Comparison of ENCODE assay signal across 13 mouse cellular contexts in the genomic region with DNA sequence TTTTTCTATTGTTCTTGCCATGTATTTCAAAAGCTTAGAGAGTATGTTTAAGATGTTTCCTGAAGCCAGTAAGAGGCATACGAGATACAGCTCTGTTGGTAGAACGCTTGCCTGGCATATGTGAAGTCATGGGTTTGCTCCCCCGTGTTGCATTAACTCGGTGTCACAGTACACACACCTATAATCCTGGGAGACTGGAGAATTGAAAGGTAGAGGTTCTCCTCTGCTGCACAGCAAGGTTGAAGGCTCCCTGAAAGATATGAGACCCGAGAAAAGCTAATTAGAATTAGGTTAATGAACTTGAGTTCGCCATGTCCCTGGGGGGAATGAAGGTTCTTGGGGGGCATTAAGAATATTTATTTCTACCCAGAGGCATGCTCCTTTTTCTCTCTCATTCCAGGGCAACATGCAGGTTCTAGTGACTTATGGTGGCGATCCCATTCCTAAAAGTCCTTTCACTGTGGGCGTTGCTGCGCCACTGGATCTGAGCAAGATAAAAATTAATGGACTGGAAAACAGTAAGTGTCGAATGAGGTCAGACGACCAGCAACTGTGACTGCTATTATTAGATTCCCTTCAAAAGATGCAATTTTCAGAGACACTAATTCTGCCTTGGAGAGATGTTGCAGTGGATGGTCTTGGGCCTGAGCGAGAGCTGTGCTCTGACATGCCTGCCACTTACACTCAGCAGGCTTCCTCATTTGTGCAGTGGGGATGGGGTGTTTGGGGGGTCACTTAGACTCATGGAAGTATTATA. TPM values are rescaled to one million over a fixed set of nuclear protein-coding genes. Genes with fewer than 3 reads are reported as not detected.
DNase-seq lines count a peak whose midpoint lies in the region; ATAC-seq and TF ChIP-seq lines count a peak whose summit lies in the region.
"Had no signal": no experiment of that assay in that cellular context is flagged by ENCODE, and none has a peak within 500 bp of the region (broad histone marks: within the 10 kb centered on the region; RNA-seq: fewer than 3 reads in every experiment).

No protein-coding gene starts in this region.

- no peak overlapping the region for H3K4me3 ChIP-seq in embryonic facial prominence, embryonic 13.5 days
- no peak overlapping the region for H3K4me3 ChIP-seq in embryonic facial prominence, embryonic 10.5 days
- H3K4me3 ChIP-seq in olfactory bulb, adult 2 months (ENCODE audit: insufficient read depth, low read depth, low read length), result no peak overlapping the region

- no peak overlapping the region for H3K9ac ChIP-seq in embryonic facial prominence, embryonic 13.5 days

- 77% methylated on average over 12 of the region's 12 CpGs for WGBS in embryonic facial prominence, embryonic 13.5 days
- 88% methylated on average over 12 of the region's 12 CpGs for WGBS in embryonic facial prominence, embryonic 10.5 days
- 62% methylated on average over 12 of the region's 12 CpGs for WGBS in olfactory bulb, adult 2 months

- H3K9me3 ChIP-seq in embryonic facial prominence, embryonic 13.5 days, result no peaks in the 10 kb centered on the region
- H3K9me3 ChIP-seq in embryonic facial prominence, embryonic 10.5 days, result no peaks in the 10 kb centered on the region

- no peaks in the 10 kb centered on the region for H3K27me3 ChIP-seq in embryonic facial prominence, embryonic 13.5 days
- H3K27me3 ChIP-seq in embryonic facial prominence, embryonic 10.5 days (replicated peaks; ENCODE audit: low read depth, poor library complexity, severe bottlenecking), result no peaks in the 10 kb centered on the region

- H3K27ac ChIP-seq in embryonic facial prominence, embryonic 13.5 days, result peak overlapping the region; percentile 30; the same call in 1 of the 2 replicates
- no peak overlapping the region for H3K27ac ChIP-seq in embryonic facial prominence, embryonic 10.5 days (replicated peaks)
- peak overlapping the region; percentile 31; the same call in 1 of the 2 replicates for H3K27ac ChIP-seq in olfactory bulb, adult 2 months (ENCODE audit: insufficient read depth, low read depth, low read length)

- intact Hi-C loops in gastrocnemius, postnatal 36 days (cut with DNase I), result no loop called here

- TF ChIP-seq CTCF in olfactory bulb, adult 2 months (IDR thresholded peaks at IDR 0.05; ENCODE audit: insufficient read depth, low read depth, low read length), result no peak

- H3K4me1 ChIP-seq in embryonic facial prominence, embryonic 13.5 days, result peaks cover 33% of the 10 kb centered on the region
- H3K4me1 ChIP-seq in embryonic facial prominence, embryonic 10.5 days, result 0 out of 2 replicates have a peak, but pooled peaks cover 11% of the 10 kb centered on the region
- peaks cover 10% of the 10 kb centered on the region for H3K4me1 ChIP-seq in olfactory bulb, adult 2 months (ENCODE audit: control insufficient read depth, insufficient read depth, low read length)

- DNase-seq in embryonic facial prominence, embryonic 10.5 days (ENCODE audit: low spot score), result no peak
- DNase-seq in kidney, adult 18-20 months, result peak; percentile 32
- DNase-seq in kidney, postnatal 10 days, result no peak
- peak; percentile 40 for DNase-seq in kidney, postnatal 14 days
- no peak for DNase-seq in gastrocnemius, postnatal 36 days
- DNase-seq in frontal cortex, postnatal 14 days (ENCODE audit: low spot score in 2 of 2), result no peak

- peaks cover 68% of the 10 kb centered on the region for H3K36me3 ChIP-seq in embryonic facial prominence, embryonic 13.5 days
- H3K36me3 ChIP-seq in embryonic facial prominence, embryonic 10.5 days (replicated peaks), result peaks cover 77% of the 10 kb centered on the region

- TF ChIP-seq POLR2A in olfactory bulb, adult 2 months (IDR thresholded peaks at IDR 0.05; ENCODE audit: insufficient read depth, low read depth, low read length), result no peak

- H3K4me2 ChIP-seq in embryonic facial prominence, embryonic 13.5 days, result no peak overlapping the region

- no peak for ATAC-seq in embryonic facial prominence, embryonic 13.5 days (ENCODE audit: insufficient number of reproducible peaks, insufficient read depth, low FRiP score, low TSS enrichment, low read depth)

RNA-seq across cellular contexts. Expression of a gene that starts 55.4 kb away (rescaled TPM):
- polyA plus RNA-seq in embryonic facial prominence, embryonic 13.5 days (2015; fragmentation: Nextera tagmentation; extraction: Ambion mirVana), result not detected in 2 replicates
- 0.48 TPM in 1 of 2 replicates, not detected in the other for polyA plus RNA-seq in embryonic facial prominence, embryonic 10.5 days (2016; fragmentation: Nextera tagmentation; extraction: Ambion mirVana)
- polyA plus RNA-seq in olfactory bulb, adult 2 months (2012; ENCODE audit: insufficient read depth, insufficient read length, low replicate concordance, missing spikeins), result not detected in 2 replicates
- total RNA-seq in gastrocnemius, postnatal 36 days (2021), result not detected
- total RNA-seq: megakaryocyte progenitor cell, adult 5-6 weeks had no signal
- polyA plus RNA-seq: cortical plate, adult 2 months; heart, embryonic 16.5 days; liver, embryonic 16.5 days; thymus, postnatal 0 days had no signal

Comparison
In these comparisons a context has a peak if more than half of its experiments do, and no peak if none do; other contexts are left out.
1. DNase-seq: peak in kidney, adult 18-20 months (single experiment) and kidney, postnatal 14 days (single experiment); none in embryonic facial prominence, embryonic 10.5 days (single experiment), kidney, postnatal 10 days (single experiment), gastrocnemius, postnatal 36 days (0 of 2) and frontal cortex, postnatal 14 days (0 of 2).